Mouse (Mus musculus): ENCODE measurements around the gene Aldh16a1. TPM values are rescaled to one million over a fixed set of nuclear protein-coding genes. Genes with fewer than 3 reads are reported as not detected.

Gene Aldh16a1
- polyA plus RNA-seq, 1 experiment from 2014 or later = 33.9 TPM

DNA sequence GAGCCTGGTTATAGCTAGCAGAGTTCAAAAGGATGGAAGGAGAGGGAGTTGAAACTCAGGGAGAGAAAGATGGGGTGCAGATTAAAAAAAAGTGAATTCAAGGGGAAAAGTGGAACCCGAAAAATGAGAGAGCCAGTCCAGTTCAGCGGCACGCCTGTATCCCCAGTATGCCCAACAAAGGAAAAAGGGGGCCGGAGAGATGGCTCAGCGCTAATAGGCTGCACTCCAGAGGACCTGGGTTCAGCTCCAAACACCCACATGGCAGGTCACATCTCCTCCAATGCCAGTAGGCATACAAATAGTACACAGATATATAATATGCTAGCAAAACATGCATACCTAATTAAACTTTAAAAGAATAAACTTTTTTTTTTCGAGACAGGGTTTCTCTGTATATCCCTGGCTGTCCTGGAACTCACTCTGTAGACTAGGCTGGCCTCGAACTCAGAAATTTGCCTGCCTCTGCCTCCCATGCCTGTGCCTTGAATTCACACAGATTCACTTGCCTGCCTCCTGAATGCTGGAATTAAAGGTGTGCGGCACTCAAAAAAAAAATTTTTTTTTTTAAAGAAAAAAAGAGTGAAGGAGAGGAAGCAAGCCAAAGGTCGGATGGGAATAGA, 8.7 kb upstream of the Aldh16a1 start:
- ATAC-seq (replicated peaks; ENCODE audit: extremely low read depth, insufficient read depth, low FRiP score) = no peak
- no peak overlapping the region for H3K27ac ChIP-seq (ENCODE audit: low read length)
- H3K36me3 ChIP-seq (ENCODE audit: control insufficient read depth, insufficient read depth) = peaks cover 6% of the 10 kb centered on the region; the same call in 1 of the 2 replicates
- H3K4me1 ChIP-seq (ENCODE audit: control insufficient read depth, insufficient read depth, low read length) = peaks cover 8% of the 10 kb centered on the region
- H3K4me3 ChIP-seq (ENCODE audit: low read length) = no peak overlapping the region
- no peak overlapping the region for H3K4me2 ChIP-seq (ENCODE audit: low read depth, low read length)
- 72% methylated on average over 9 of the region's 9 CpGs for WGBS
- H3K27me3 ChIP-seq (ENCODE audit: control insufficient read depth, insufficient read depth, low read length) = peaks cover 53% of the 10 kb centered on the region
- no peaks in the 10 kb centered on the region for H3K9me3 ChIP-seq (replicated peaks; ENCODE audit: control insufficient read depth, low read length)
- no peak overlapping the region for H3K9ac ChIP-seq (ENCODE audit: low read length)

DNA sequence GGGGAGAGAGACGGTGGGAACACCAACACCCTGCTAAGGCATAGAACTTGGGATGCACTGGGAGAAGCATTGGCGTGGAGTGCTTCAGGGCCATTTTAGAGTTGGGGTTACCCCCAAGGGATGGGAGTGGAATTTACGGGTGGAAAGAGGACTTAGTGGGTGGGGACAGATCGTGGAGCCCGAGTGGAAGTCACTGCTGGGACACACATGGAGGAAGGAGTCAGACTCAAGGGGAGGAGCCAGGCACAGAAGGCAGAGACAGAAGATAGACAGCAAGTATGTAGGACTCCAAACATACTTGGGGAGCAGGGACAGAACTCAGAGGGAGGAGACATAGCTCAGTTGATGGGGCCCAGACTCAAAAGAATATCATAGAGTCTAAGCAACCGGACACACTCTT, 8.2 kb upstream of the Aldh16a1 start:
- no peak for ATAC-seq (replicated peaks; ENCODE audit: extremely low read depth, insufficient read depth, low FRiP score)
- 25% methylated on average over 6 of the region's 6 CpGs for WGBS

DNA sequence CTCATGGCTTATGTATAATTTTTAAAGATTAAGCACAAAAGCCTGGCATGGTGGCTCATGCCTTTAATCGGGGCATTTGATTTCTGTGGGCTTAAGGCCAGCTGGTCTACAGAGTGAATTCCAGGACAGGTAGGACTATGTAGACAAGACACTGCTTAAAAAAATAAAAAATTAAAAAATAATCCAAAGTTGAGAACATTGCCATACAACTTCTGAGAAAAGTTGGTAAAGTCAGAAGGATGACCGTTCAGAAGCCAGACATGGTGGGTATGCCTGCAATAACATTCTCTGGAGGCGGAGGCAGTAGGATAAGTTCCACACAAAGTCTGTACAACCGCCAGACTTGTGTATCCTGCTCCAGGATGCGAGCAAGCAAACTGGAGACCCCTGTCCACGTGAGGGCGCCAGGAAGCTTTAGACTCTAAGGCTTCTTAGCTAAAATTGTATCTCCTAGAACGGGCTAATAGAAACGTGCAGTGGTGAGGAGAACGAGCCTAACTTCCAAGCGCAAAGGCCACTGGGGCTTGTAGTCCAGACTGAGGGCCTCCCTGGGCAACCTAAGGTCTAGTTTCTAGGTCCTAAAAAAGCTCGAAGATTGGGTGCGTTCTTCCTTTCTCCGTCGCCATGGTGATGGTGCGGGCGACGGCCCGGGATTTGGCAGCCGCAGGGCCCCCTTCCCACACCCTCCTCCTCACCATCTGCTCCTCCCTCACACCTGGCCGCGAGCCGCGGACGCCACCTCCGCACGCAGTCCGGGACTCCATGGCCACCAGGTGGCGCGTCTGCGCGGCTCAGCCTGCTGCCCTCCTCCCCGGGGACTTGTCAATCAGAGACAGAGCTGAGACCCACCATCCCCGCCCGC, 7.5 kb upstream of the Aldh16a1 start:
- H3K4me3 ChIP-seq (ENCODE audit: low read length) = peak overlapping the region; percentile 48
- no peaks in the 10 kb centered on the region for H3K9me3 ChIP-seq (replicated peaks; ENCODE audit: control insufficient read depth, low read length)
- ATAC-seq (replicated peaks; ENCODE audit: extremely low read depth, insufficient read depth, low FRiP score) = peak; percentile 84
- H3K27me3 ChIP-seq (ENCODE audit: control insufficient read depth, insufficient read depth, low read length) = peaks cover 42% of the 10 kb centered on the region
- 4% methylated on average over 35 of the region's 35 CpGs for WGBS
- H3K36me3 ChIP-seq (ENCODE audit: control insufficient read depth, insufficient read depth) = peaks cover 6% of the 10 kb centered on the region; the same call in 1 of the 2 replicates
- H3K27ac ChIP-seq (ENCODE audit: low read length) = no peak overlapping the region
- H3K4me1 ChIP-seq (ENCODE audit: control insufficient read depth, insufficient read depth, low read length) = peaks cover 8% of the 10 kb centered on the region
- no peak overlapping the region for H3K9ac ChIP-seq (ENCODE audit: low read length)
- H3K4me2 ChIP-seq (ENCODE audit: low read depth, low read length) = peak overlapping the region; percentile 74

More for the DNA sequence above, 8.2 kb upstream of the Aldh16a1 start:
- Histone ChIP-seq H3K9ac (ENCODE audit: low read length) (no peak overlapping the region), H3K4me2 (ENCODE audit: low read depth, low read length) (peak overlapping the region; percentile 74), H3K4me3 (ENCODE audit: low read length) (peak overlapping the region; percentile 48), H3K27ac (ENCODE audit: low read length) (no peak overlapping the region), H3K4me1 (ENCODE audit: control insufficient read depth, insufficient read depth, low read length) (peaks cover 8% of the 10 kb centered on the region), H3K9me3 (replicated peaks; ENCODE audit: control insufficient read depth, low read length) (no peaks in the 10 kb centered on the region), H3K36me3 (ENCODE audit: control insufficient read depth, insufficient read depth) (peaks cover 6% of the 10 kb centered on the region; the same call in 1 of the 2 replicates), H3K27me3 (ENCODE audit: control insufficient read depth, insufficient read depth, low read length) (peaks cover 49% of the 10 kb centered on the region)

DNA sequence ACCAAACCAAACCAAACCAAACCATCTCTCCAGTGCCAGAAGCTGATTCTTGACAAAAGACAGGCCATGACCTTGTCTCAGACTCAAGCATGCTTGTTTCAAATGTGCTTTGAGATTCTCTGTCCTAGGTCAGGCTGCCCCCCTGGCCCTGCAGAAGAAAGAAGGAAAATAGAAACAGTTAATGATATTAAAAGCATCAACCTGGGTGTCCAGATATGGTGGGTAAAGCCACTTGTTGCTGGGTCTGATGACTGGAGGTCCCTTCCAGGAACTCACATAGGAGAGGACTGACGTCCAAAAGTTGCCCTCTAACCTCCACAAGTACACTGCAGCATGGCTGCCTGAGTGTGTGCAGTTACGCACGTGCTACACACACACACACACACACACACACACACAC, 6.5 kb upstream of the Aldh16a1 start:
- no peak for ATAC-seq (replicated peaks; ENCODE audit: extremely low read depth, insufficient read depth, low FRiP score)
- H3K4me3 ChIP-seq (ENCODE audit: low read length) = no peak overlapping the region
- H3K27ac ChIP-seq (ENCODE audit: low read length) = no peak overlapping the region
- H3K4me1 ChIP-seq (ENCODE audit: control insufficient read depth, insufficient read depth, low read length) = peaks cover 8% of the 10 kb centered on the region
- H3K4me2 ChIP-seq (ENCODE audit: low read depth, low read length) = no peak overlapping the region
- H3K9ac ChIP-seq (ENCODE audit: low read length) = no peak overlapping the region
- H3K36me3 ChIP-seq (ENCODE audit: control insufficient read depth, insufficient read depth) = peaks cover 6% of the 10 kb centered on the region; the same call in 1 of the 2 replicates
- no peaks in the 10 kb centered on the region for H3K9me3 ChIP-seq (replicated peaks; ENCODE audit: control insufficient read depth, low read length)
- 87% methylated on average over 3 of the region's 3 CpGs for WGBS
- peaks cover 32% of the 10 kb centered on the region for H3K27me3 ChIP-seq (ENCODE audit: control insufficient read depth, insufficient read depth, low read length)

DNA sequence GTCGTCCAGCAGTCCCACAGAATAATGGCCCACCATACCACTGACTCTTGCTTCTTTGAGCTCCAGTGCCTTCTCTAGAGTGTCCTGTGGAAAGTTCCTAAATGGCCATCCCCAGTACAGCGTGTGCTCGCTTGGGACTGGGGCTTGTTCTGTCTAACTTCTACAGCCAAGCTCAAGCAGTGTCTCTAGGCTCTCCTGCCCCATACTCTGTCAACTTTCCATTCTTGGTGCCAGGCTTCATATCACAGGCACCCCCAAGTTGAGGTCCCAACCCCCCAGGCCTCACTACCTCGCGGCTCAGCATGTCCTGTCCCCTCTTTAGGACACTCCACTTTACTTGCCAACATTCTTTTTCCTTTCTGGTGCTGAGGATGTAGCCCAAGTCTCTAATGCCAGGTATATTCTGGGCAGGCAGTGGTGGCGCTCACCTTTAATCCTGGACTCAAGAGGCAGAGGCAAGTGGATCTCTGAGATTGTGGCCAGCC, 6.0 kb upstream of the Aldh16a1 start:
- Histone ChIP-seq H3K9ac (ENCODE audit: low read length) (no peak overlapping the region), H3K27me3 (ENCODE audit: control insufficient read depth, insufficient read depth, low read length) (peaks cover 27% of the 10 kb centered on the region), H3K9me3 (replicated peaks; ENCODE audit: control insufficient read depth, low read length) (no peaks in the 10 kb centered on the region), H3K4me1 (ENCODE audit: control insufficient read depth, insufficient read depth, low read length) (peaks cover 8% of the 10 kb centered on the region), H3K4me2 (ENCODE audit: low read depth, low read length) (no peak overlapping the region), H3K36me3 (ENCODE audit: control insufficient read depth, insufficient read depth) (peaks cover 6% of the 10 kb centered on the region; the same call in 1 of the 2 replicates), H3K4me3 (ENCODE audit: low read length) (no peak overlapping the region), H3K27ac (ENCODE audit: low read length) (no peak overlapping the region)
- no peak for ATAC-seq (replicated peaks; ENCODE audit: extremely low read depth, insufficient read depth, low FRiP score)
- WGBS = 95% methylated on average over 6 of the region's 6 CpGs

DNA sequence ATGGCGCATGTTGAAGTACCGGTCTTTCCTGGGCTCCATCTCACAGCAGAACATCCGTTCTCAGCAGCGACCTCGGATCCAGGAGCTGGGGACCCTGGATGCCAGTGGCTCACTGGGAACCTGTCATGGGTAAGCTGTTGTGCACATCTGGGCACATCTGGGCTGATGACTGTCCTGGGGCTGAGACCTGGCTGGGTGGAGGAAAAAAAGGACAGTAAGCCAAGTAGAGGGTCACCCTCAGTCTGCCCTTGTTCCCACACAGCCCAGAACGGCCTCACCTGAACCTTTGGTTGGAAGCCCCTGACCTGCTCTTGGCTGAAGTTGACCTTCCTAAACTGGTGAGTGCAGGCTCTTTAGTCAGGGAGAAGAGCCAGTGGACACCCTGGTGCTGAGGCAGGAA, 4.6 kb upstream of the Aldh16a1 start:
- H3K9me3 ChIP-seq (replicated peaks; ENCODE audit: control insufficient read depth, low read length) = no peaks in the 10 kb centered on the region
- H3K4me3 ChIP-seq (ENCODE audit: low read length) = no peak overlapping the region
- no peak for ATAC-seq (replicated peaks; ENCODE audit: extremely low read depth, insufficient read depth, low FRiP score)
- no peak overlapping the region for H3K9ac ChIP-seq (ENCODE audit: low read length)
- peaks cover 6% of the 10 kb centered on the region; the same call in 1 of the 2 replicates for H3K36me3 ChIP-seq (ENCODE audit: control insufficient read depth, insufficient read depth)
- peaks cover 4% of the 10 kb centered on the region; the same call in 1 of the 2 replicates for H3K4me1 ChIP-seq (ENCODE audit: control insufficient read depth, insufficient read depth, low read length)
- no peak overlapping the region for H3K27ac ChIP-seq (ENCODE audit: low read length)
- H3K4me2 ChIP-seq (ENCODE audit: low read depth, low read length) = no peak overlapping the region
- WGBS = 91% methylated on average over 6 of the region's 6 CpGs
- H3K27me3 ChIP-seq (ENCODE audit: control insufficient read depth, insufficient read depth, low read length) = peaks cover 13% of the 10 kb centered on the region

DNA sequence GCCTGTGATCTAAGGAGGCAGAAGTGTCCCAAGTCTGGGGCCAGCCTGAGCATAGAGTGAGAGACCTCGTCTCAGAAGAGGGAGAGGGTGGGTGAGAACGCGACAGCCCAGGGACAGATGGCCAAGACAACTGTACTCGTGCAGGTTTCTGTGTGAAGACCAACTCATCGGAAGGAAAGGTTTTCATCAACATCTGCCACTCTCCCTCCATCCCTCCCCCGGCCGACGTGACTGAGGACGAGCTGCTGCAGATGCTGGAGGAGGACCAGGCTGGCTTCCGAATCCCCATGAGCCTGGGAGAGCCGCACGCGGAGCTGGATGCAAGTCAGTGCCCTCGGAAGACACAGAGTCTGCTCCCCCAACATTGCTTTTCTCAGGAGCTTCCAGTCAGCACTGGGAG, 3.1 kb upstream of the Aldh16a1 start:
- Histone ChIP-seq H3K27ac (ENCODE audit: low read length) (no peak overlapping the region), H3K36me3 (ENCODE audit: control insufficient read depth, insufficient read depth) (peaks cover 6% of the 10 kb centered on the region; the same call in 1 of the 2 replicates), H3K4me2 (ENCODE audit: low read depth, low read length) (no peak overlapping the region), H3K9ac (ENCODE audit: low read length) (no peak overlapping the region), H3K9me3 (replicated peaks; ENCODE audit: control insufficient read depth, low read length) (no peaks in the 10 kb centered on the region), H3K27me3 (ENCODE audit: control insufficient read depth, insufficient read depth, low read length) (no peaks in the 10 kb centered on the region), H3K4me3 (ENCODE audit: low read length) (no peak overlapping the region), H3K4me1 (ENCODE audit: control insufficient read depth, insufficient read depth, low read length) (peaks cover 4% of the 10 kb centered on the region)
- no peak for ATAC-seq (replicated peaks; ENCODE audit: extremely low read depth, insufficient read depth, low FRiP score)
- 82% methylated on average over 14 of the region's 14 CpGs for WGBS

DNA sequence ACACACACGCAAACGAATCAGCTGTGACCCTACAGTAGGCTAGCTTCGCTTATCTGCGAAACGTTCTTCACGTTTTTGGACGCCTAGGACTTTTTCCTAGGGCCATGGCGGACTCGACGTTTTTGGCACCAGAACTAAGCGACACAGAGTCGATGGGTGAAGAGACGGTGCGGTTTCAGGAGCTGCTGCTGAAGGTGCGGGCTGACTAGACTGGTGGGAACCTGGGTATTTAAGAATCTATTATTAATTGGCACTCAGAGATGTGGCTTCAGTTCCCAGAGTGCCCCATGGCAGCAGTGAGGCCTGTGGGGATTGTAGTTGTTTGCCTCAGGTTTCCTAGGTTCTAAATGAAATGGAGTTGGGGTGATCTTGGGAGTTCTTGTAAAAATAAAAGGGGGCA, 1.8 kb upstream of the Aldh16a1 start:
- WGBS = 93% methylated on average over 15 of the region's 15 CpGs
- H3K4me3 ChIP-seq (ENCODE audit: low read length) = no peak overlapping the region
- H3K4me2 ChIP-seq (ENCODE audit: low read depth, low read length) = no peak overlapping the region
- no peak overlapping the region for H3K27ac ChIP-seq (ENCODE audit: low read length)
- H3K9ac ChIP-seq (ENCODE audit: low read length) = no peak overlapping the region
- H3K4me1 ChIP-seq (ENCODE audit: control insufficient read depth, insufficient read depth, low read length) = peaks cover 4% of the 10 kb centered on the region
- no peaks in the 10 kb centered on the region for H3K9me3 ChIP-seq (replicated peaks; ENCODE audit: control insufficient read depth, low read length)
- peaks cover 6% of the 10 kb centered on the region; the same call in 1 of the 2 replicates for H3K36me3 ChIP-seq (ENCODE audit: control insufficient read depth, insufficient read depth)
- ATAC-seq (replicated peaks; ENCODE audit: extremely low read depth, insufficient read depth, low FRiP score) = no peak
- no peaks in the 10 kb centered on the region for H3K27me3 ChIP-seq (ENCODE audit: control insufficient read depth, insufficient read depth, low read length)

DNA sequence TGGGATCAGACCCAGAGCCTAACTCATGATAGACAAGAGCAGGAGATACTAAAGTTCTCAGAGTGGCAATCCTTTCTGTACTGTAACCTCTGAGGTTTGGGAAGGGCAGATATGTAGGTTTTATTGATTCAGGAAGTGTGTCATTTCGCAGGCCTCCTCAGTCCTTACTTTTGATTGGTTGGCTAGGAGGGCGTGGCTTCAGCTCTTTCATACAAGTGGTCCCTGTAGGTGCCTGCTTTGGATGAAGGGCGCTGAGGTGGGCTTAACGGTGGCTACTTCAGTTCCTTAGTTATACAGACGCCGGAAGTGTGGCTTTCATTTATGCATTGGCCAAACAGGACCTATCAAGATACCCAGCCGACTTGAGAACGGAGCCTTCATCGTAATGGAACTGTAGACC, 1.2 kb upstream of the Aldh16a1 start:
- 0 out of 2 replicates have a peak overlapping the region, but pooled peaks have one; percentile 60 for H3K4me2 ChIP-seq (ENCODE audit: low read depth, low read length)
- no peak for ATAC-seq (replicated peaks; ENCODE audit: extremely low read depth, insufficient read depth, low FRiP score)

More for the DNA sequence above, 1.2 kb upstream of the Aldh16a1 start:
- H3K9ac ChIP-seq (ENCODE audit: low read length) = no peak overlapping the region
- 86% methylated on average over 9 of the region's 9 CpGs for WGBS
- no peaks in the 10 kb centered on the region for H3K27me3 ChIP-seq (ENCODE audit: control insufficient read depth, insufficient read depth, low read length)
- peaks cover 6% of the 10 kb centered on the region; the same call in 1 of the 2 replicates for H3K36me3 ChIP-seq (ENCODE audit: control insufficient read depth, insufficient read depth)
- H3K4me3 ChIP-seq (ENCODE audit: low read length) = no peak overlapping the region
- H3K9me3 ChIP-seq (replicated peaks; ENCODE audit: control insufficient read depth, low read length) = no peaks in the 10 kb centered on the region
- H3K27ac ChIP-seq (ENCODE audit: low read length) = no peak overlapping the region
- H3K4me1 ChIP-seq (ENCODE audit: control insufficient read depth, insufficient read depth, low read length) = peaks cover 4% of the 10 kb centered on the region
